Mouse (Mus musculus): ENCODE measurements at regions not wholly inside any gene's neighbourhood (a gene's known extent, or its start where the extent isn't known, plus 50 kb on each side); places are given as distances from the start of the nearest gene placed in this dataset.
A peak's percentile ranks its signal among the peaks of the same experiment; 100 is the strongest.

DNA sequence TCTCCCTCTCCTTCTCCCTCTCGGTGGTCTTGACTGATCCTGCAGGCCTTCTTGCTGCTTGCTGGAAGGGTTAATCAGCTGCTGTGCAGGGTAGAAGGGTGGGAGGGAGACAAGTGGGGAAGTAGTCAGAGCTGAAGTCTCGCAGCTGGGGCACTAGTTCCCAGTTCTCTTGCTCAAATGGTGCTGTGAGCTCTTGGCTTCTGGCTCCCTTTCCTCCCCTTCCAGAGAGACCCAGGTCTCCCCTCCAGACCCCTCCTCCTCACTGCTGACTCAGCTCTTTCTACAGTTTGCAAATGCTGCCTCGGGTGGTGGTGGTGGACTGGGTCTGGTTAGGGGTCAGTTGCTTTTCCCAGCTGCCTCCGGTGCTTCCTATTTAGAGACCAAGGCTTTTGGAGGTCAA lies 100.8 kb upstream of the Id2 start:
- H3K9ac ChIP-seq (ENCODE audit: low read depth, low read length) = no peak overlapping the region
- no peaks in the 10 kb centered on the region for H3K4me1 ChIP-seq (ENCODE audit: control insufficient read depth, insufficient read depth, low read length)
- no peaks in the 10 kb centered on the region for H3K36me3 ChIP-seq (ENCODE audit: control insufficient read depth, insufficient read depth, low read length)
- H3K27me3 ChIP-seq (ENCODE audit: control insufficient read depth, insufficient read depth, low read length) = no peaks in the 10 kb centered on the region; the same call in 1 of the 2 replicates
- no peak for DNase-seq
- TF ChIP-seq EP300 (IDR thresholded peaks at IDR 0.05; ENCODE audit: insufficient read depth, low read depth, low read length) (no peak), POLR2A (IDR thresholded peaks at IDR 0.05; ENCODE audit: insufficient read depth, low read depth, low read length) (no peak), CTCF (IDR thresholded peaks at IDR 0.05) (no peak)
- H3K27ac ChIP-seq = no peak overlapping the region
- intact Hi-C loops (cut with DNase I) = no loop called here
- H3K79me2 ChIP-seq (replicated peaks; ENCODE audit: control insufficient read depth, insufficient read depth, low read length) = no peaks in the 10 kb centered on the region
- H3K4me3 ChIP-seq = no peak overlapping the region
- WGBS = 32% methylated on average over 3 of the region's 4 CpGs

DNA sequence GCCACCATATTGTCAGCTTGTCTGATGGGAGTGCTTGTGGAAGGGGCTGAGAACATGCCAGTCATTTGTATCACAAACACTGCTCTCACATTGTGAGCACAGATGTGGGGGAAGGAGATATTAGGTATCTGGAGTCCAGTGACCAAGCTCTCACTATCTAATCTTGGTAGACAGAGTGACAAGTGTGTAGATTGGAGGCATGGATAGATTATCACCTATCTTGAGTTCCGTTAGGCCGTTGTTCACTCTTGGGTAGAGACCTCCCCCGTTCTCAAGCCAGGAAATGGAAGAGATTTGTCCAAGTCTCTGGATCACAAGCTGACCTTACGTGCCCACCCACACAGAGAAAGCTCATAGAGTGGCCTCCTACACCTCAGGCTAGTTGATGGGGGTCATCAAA lies 99.1 kb upstream of the Id2 start:
- no peak for DNase-seq
- Histone ChIP-seq H3K27ac (no peak overlapping the region), H3K36me3 (ENCODE audit: control insufficient read depth, insufficient read depth, low read length) (no peaks in the 10 kb centered on the region), H3K79me2 (replicated peaks; ENCODE audit: control insufficient read depth, insufficient read depth, low read length) (no peaks in the 10 kb centered on the region), H3K4me3 (no peak overlapping the region), H3K4me1 (ENCODE audit: control insufficient read depth, insufficient read depth, low read length) (no peaks in the 10 kb centered on the region), H3K9ac (ENCODE audit: low read depth, low read length) (no peak overlapping the region), H3K27me3 (ENCODE audit: control insufficient read depth, insufficient read depth, low read length) (no peaks in the 10 kb centered on the region; the same call in 1 of the 2 replicates)
- intact Hi-C loops (cut with DNase I) = no loop called here
- 58% methylated on average over 4 of the region's 4 CpGs for WGBS
- TF ChIP-seq POLR2A (IDR thresholded peaks at IDR 0.05; ENCODE audit: insufficient read depth, low read depth, low read length) (no peak), EP300 (IDR thresholded peaks at IDR 0.05; ENCODE audit: insufficient read depth, low read depth, low read length) (no peak), CTCF (IDR thresholded peaks at IDR 0.05) (no peak)

DNA sequence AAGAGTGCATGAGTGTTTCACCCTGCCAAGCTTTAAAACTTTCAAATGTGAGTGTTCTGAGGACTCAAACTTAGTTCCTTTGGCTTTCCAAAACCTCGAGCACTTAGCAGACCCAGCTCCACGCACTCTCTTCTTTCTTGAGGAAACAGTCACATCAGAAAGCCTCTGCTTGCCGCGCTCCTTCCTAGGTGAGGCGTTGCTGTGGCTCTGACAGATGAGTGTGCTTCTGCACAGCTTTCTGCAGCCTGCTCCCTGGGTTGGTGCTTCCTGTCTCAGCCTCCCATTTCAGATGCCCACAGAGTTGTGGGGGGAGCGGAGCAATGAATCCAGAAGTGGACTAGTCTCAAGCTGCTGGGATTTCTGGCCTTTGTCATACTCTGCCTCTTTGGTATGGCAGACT lies 95.3 kb upstream of the Id2 start:
- 96% methylated on average over 6 of the region's 6 CpGs for WGBS
- Histone ChIP-seq H3K79me2 (replicated peaks; ENCODE audit: control insufficient read depth, insufficient read depth, low read length) (no peaks in the 10 kb centered on the region), H3K4me1 (ENCODE audit: control insufficient read depth, insufficient read depth, low read length) (peaks cover 7% of the 10 kb centered on the region), H3K4me3 (no peak overlapping the region), H3K36me3 (ENCODE audit: control insufficient read depth, insufficient read depth, low read length) (no peaks in the 10 kb centered on the region), H3K27me3 (ENCODE audit: control insufficient read depth, insufficient read depth, low read length) (no peaks in the 10 kb centered on the region; the same call in 1 of the 2 replicates), H3K9ac (ENCODE audit: low read depth, low read length) (no peak overlapping the region), H3K27ac (no peak overlapping the region)
- TF ChIP-seq POLR2A (IDR thresholded peaks at IDR 0.05; ENCODE audit: insufficient read depth, low read depth, low read length) (no peak), EP300 (IDR thresholded peaks at IDR 0.05; ENCODE audit: insufficient read depth, low read depth, low read length) (no peak), CTCF (IDR thresholded peaks at IDR 0.05) (no peak)
- DNase-seq = no peak
- intact Hi-C loops (cut with DNase I) = no loop called here

DNA sequence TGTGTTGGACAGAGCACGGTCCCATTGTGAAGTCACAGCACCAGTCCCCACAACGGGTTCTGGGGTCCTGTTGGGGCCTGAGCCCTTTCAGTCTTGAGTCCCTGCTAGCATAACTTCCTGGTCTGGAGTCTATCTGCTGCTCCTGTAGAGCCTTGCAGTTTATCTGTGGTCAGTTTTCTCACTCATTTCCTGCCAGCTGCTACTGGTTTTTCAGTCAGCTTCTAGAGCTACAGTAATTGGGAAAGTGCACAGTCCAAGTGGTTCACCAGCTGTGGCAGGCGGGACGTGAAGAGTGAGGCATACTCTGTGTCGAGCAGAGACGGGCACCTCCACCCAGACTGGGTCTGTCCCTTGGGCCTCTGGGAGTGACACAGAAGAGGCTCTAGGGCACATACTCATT lies 93.4 kb upstream of the Id2 start:
- intact Hi-C loops (cut with DNase I) = no loop called here
- Histone ChIP-seq H3K4me3 (no peak overlapping the region), H3K4me1 (ENCODE audit: control insufficient read depth, insufficient read depth, low read length) (peaks cover 7% of the 10 kb centered on the region), H3K36me3 (ENCODE audit: control insufficient read depth, insufficient read depth, low read length) (no peaks in the 10 kb centered on the region), H3K27me3 (ENCODE audit: control insufficient read depth, insufficient read depth, low read length) (no peaks in the 10 kb centered on the region; the same call in 1 of the 2 replicates), H3K27ac (no peak overlapping the region), H3K9ac (ENCODE audit: low read depth, low read length) (no peak overlapping the region), H3K79me2 (replicated peaks; ENCODE audit: control insufficient read depth, insufficient read depth, low read length) (no peaks in the 10 kb centered on the region)
- peak; percentile 50 to 65 for DNase-seq
- TF ChIP-seq CTCF (IDR thresholded peaks at IDR 0.05) (no peak), POLR2A (IDR thresholded peaks at IDR 0.05; ENCODE audit: insufficient read depth, low read depth, low read length) (no peak)
- WGBS = 21% methylated on average over 6 of the region's 6 CpGs

DNA sequence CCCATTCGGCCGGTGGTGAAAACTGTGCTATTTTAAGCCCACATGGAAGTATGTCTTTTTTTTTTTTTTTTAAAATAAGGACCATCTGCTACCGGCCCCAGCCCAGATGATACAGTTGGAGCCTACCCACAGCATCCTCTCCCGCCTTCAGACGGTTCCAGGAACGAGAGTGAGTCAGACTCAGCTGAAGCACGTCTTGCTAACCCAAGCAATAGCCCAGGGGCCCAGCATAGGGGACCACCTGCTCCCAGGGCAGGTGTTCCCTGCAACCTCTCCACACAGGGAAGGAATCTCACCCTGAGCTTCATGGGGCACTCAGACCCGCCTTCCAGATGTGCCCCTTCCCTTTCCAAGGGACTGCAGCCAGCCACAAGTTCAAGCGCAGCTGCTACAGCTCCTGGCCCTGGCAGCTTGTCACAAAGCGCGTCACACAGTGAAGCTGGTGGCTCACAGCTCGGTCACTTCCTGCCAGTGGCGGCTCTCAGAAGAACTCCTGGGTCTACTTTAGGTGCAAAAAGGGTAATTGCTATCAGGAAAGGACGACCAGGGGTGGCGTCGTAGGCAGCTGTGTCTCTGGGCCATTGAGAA lies 92.3 kb upstream of the Id2 start:
- Histone ChIP-seq H3K79me2 (replicated peaks; ENCODE audit: control insufficient read depth, insufficient read depth, low read length) (no peaks in the 10 kb centered on the region), H3K4me3 (no peak overlapping the region), H3K36me3 (ENCODE audit: control insufficient read depth, insufficient read depth, low read length) (no peaks in the 10 kb centered on the region), H3K27me3 (ENCODE audit: control insufficient read depth, insufficient read depth, low read length) (no peaks in the 10 kb centered on the region), H3K4me1 (ENCODE audit: control insufficient read depth, insufficient read depth, low read length) (peaks cover 7% of the 10 kb centered on the region), H3K27ac (no peak overlapping the region), H3K9ac (ENCODE audit: low read depth, low read length) (no peak overlapping the region)
- intact Hi-C loops (cut with DNase I) = no loop called here
- DNase-seq = peak; percentile 66 to 73
- TF ChIP-seq EP300 (IDR thresholded peaks at IDR 0.05; ENCODE audit: insufficient read depth, low read depth, low read length) = no peak
- TF ChIP-seq POLR2A (IDR thresholded peaks at IDR 0.05; ENCODE audit: insufficient read depth, low read depth, low read length) = no peak
- no peak for TF ChIP-seq CTCF (IDR thresholded peaks at IDR 0.05)
- 43% methylated on average over 16 of the region's 16 CpGs for WGBS

DNA sequence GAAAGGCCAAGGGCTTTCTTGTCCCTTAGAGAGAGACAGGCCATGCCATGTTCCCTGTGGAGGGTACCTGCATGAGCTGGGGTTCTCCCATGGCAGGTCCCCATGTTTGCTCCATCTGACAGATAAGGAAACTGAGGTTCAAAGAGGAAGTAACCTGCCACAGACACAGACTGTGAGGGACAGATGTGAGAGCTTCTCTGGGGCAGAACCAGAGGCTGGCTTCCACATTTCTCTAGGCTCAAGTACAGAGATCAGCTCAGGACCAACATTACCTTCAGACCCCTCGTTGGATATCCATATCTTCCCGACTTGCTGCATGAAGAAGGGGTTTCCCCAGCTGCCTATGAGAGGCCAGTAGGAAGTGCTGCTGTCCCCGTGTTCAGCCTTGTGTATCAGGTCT lies 91.6 kb upstream of the Id2 start:
- H3K4me3 ChIP-seq = no peak overlapping the region
- no peak overlapping the region for H3K27ac ChIP-seq
- TF ChIP-seq CTCF (IDR thresholded peaks at IDR 0.05) (no peak), POLR2A (IDR thresholded peaks at IDR 0.05; ENCODE audit: insufficient read depth, low read depth, low read length) (no peak), EP300 (IDR thresholded peaks at IDR 0.05; ENCODE audit: insufficient read depth, low read depth, low read length) (no peak)
- DNase-seq = no peak
- 58% methylated on average over 3 of the region's 3 CpGs for WGBS
- H3K4me1 ChIP-seq (ENCODE audit: control insufficient read depth, insufficient read depth, low read length) = peaks cover 7% of the 10 kb centered on the region
- no peaks in the 10 kb centered on the region for H3K79me2 ChIP-seq (replicated peaks; ENCODE audit: control insufficient read depth, insufficient read depth, low read length)
- H3K27me3 ChIP-seq (ENCODE audit: control insufficient read depth, insufficient read depth, low read length) = no peaks in the 10 kb centered on the region
- intact Hi-C loops (cut with DNase I) = no loop called here
- H3K9ac ChIP-seq (ENCODE audit: low read depth, low read length) = no peak overlapping the region
- no peaks in the 10 kb centered on the region for H3K36me3 ChIP-seq (ENCODE audit: control insufficient read depth, insufficient read depth, low read length)
